Mouse (Mus musculus) spleen, adult 2 months (tissue): ENCODE results near the gene Wasl.

Experiments
- CTCF ChIP-seq: fragments of 200-500 bp; IDR thresholded peaks from 2 replicates; pipeline ENCODE4 v1.5.1; 2011; ENCODE audit warnings: mild to moderate bottlenecking, inconsistent platforms; ENCODE audit not compliant: insufficient read depth, insufficient read length, insufficient replicate concordance; ENCODE audit errors: extremely low read depth
- POLR2A ChIP-seq: fragments of 200-500 bp; IDR thresholded peaks from 2 replicates; pipeline ENCODE4 v1.6.1; 2011; ENCODE audit warnings: low read depth, low read length, inconsistent platforms

DNA sequence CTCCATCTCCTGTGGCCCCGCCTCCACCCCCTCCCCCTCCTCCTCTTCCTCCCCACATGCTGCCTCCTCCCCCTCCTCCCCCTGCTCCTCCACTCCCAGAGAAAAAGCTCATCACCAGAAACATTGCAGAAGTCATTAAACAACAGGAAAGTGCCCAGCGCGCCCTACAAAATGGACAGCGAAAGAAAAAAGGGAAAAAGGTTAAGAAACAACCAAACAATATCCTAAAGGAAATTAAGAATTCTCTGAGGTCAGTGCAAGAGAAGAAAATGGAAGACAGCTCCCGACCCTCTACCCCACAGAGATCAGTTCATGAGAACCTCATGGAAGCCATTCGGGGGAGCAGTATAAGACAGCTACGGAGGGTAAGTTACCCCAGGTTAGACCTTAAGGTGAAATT is 60.5 kb downstream of the Wasl start:
- TF ChIP-seq POLR2A (no peak), CTCF (no peak)
